Mouse (Mus musculus) limb, embryonic 14.5 days (tissue): Measurements from ENCODE around the gene Fam174a. TPM values are rescaled to one million over a fixed set of nuclear protein-coding genes. Genes with fewer than 3 reads are reported as not detected.

ENCODE experiments used
- ATAC-seq: fragments of 200-750 bp; cut with Nextera tagmentation; 2 replicates; pipeline ENCODE4 v1.8.0; 2017; ENCODE audit warnings: low read depth, moderate number of reproducible peaks, moderate TSS enrichment; ENCODE audit not compliant: low FRiP score
- DNase-seq: peaks from one replicate; pipeline ENCODE4 v3.0.0-alpha.2; 2015; ENCODE audit warnings: low spot score
- H3K27ac ChIP-seq: fragments of 300-500 bp; sonication (generic); replicated peaks from 2 replicates; pipeline ENCODE4 v1.5.1; 2014; ENCODE audit warnings: low read depth, mild to moderate bottlenecking, low read length, moderate library complexity, mixed read lengths
- H3K27me3 ChIP-seq: fragments of 300-500 bp; sonication (generic); 2 replicates; pipeline ENCODE4 v1.6.1; 2014; ENCODE audit warnings: low read length, mixed read lengths; ENCODE audit not compliant: control insufficient read depth, insufficient read depth
- H3K36me3 ChIP-seq: fragments of 300-500 bp; sonication (generic); 2 replicates; pipeline ENCODE4 v1.6.1; 2014; ENCODE audit warnings: mild to moderate bottlenecking, low read length, moderate library complexity, mixed read lengths; ENCODE audit not compliant: control insufficient read depth, insufficient read depth
- H3K4me1 ChIP-seq: fragments of 300-500 bp; sonication (generic); 2 replicates; pipeline ENCODE4 v1.6.1; 2014; ENCODE audit warnings: antibody characterized with exemption, low read length, mixed read lengths; ENCODE audit not compliant: control insufficient read depth, insufficient read depth
- H3K4me2 ChIP-seq: fragments of 300-500 bp; sonication (generic); replicated peaks from 2 replicates; pipeline ENCODE4 v1.6.1; 2014; ENCODE audit warnings: low read depth, mild to moderate bottlenecking, low read length, moderate library complexity; ENCODE audit not compliant: severe bottlenecking
- H3K4me3 ChIP-seq: fragments of 300-500 bp; sonication (generic); replicated peaks from 2 replicates; pipeline ENCODE4 v1.5.1; 2014; ENCODE audit warnings: low read length
- H3K9ac ChIP-seq: fragments of 300-500 bp; sonication (generic); 2 replicates; pipeline ENCODE4 v1.6.1; 2014; ENCODE audit warnings: mild to moderate bottlenecking, low read depth, low read length, moderate library complexity; ENCODE audit not compliant: severe bottlenecking
- H3K9me3 ChIP-seq: fragments of 300-500 bp; sonication (generic); 2 replicates; pipeline ENCODE4 v1.6.1; 2016; ENCODE audit warnings: low read length; ENCODE audit not compliant: control insufficient read depth
- POLR2A ChIP-seq: fragments of 200-500 bp; IDR thresholded peaks from 2 replicates; pipeline ENCODE4 v1.8.0; 2012; ENCODE audit warnings: inconsistent platforms, mild to moderate bottlenecking, moderate library complexity, borderline replicate concordance; ENCODE audit not compliant: insufficient read depth, insufficient read length; ENCODE audit errors: extremely low read depth
- WGBS: fragments of 180-500 bp; shearing (Covaris S2); extraction: QIAGEN DNeasy Blood & Tissue Kit; methylation state at CpG from one replicate; pipeline ENCODE4 v1.1.7; 2014; 5-methylcytosine and 5-hydroxymethylcytosine counted together
- polyA plus RNA-seq, 2 experiments: library from polyadenylated mRNA; depleted of rRNA in 1 of 2; stranded (reverse) in 1 of 2; unstranded in 1 of 2; fragments of >200 nt; fragmentation: Nextera tagmentation in 1 of 2; extraction: Ambion mirVana in 1 of 2; gene quantifications; 2 replicates each; pipeline versions ENCODE4 v1.2.1 to v1.2.3; 2012 to 2014

The Fam174a gene
- polyA plus RNA-seq, 2 experiments, result 14.8 to 25.7 TPM

DNA sequence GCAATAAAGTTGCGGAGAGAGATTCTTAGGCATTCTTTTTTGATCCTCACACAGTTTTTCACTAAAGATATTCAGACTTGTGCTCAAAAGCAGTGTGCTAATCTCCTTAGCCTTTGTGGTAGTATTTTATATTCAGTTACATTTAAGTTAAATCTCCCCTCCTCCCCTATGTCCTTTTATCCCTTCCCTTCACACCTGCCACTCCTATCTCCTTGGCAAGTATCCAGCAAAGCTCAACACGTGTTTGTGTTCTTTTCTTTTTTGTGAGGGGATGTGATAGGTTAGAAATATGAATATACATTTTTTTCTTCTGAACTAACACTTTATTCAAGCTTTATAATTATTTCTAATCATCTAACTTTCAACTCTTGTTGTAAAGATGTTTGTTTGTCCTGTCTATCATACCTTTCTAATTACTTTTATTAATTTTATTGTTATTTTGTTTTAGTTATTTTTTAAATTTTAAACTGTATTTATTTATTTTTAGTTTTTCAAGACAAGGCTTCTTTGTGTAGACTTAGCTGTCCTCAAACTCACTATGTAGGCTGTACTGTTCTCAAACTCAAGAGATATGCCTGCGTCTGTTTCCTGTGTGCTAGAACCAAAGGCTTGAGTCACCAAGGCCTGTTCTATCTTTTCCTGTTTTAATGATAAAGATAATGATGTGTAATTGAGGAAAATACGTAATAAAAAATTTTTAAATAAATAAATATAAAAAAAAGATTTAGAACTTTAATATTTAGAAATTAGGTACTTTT, 53.4 kb downstream of the Fam174a start:
- Histone ChIP-seq H3K27ac (no peak overlapping the region), H3K9ac (no peak overlapping the region), H3K4me2 (no peak overlapping the region), H3K4me1 (no peaks in the 10 kb centered on the region), H3K36me3 (no peaks in the 10 kb centered on the region), H3K27me3 (no peaks in the 10 kb centered on the region), H3K4me3 (no peak overlapping the region), H3K9me3 (no peaks in the 10 kb centered on the region)
- DNase-seq (no peak), ATAC-seq (no peak)
- WGBS, result 69% methylated on average over 4 of the region's 4 CpGs
- no peak for TF ChIP-seq POLR2A

DNA sequence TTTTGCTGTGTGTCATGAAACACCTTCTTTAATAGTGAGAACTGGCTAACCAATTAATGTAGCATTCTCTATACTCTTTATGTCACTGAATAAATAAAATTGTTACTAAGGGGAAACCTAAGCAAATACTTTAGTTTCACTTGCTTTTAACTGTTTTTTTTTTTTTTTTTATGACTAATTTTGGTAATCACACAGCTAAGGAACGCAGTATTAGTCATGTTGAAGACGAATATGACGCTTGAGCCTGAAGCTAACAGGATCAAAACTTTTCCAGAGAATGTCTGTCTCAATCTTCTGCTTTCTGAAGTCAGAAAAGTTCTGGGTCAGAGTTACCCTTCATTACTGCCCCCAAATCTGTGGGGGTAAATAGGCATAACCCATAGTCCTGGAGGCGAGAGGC, 54.3 kb downstream of the Fam174a start:
- H3K27me3 ChIP-seq, result no peaks in the 10 kb centered on the region
- H3K36me3 ChIP-seq, result no peaks in the 10 kb centered on the region
- H3K9ac ChIP-seq, result no peak overlapping the region
- ATAC-seq (no peak), DNase-seq (no peak)
- no peaks in the 10 kb centered on the region for H3K4me1 ChIP-seq
- no peak overlapping the region for H3K27ac ChIP-seq
- H3K9me3 ChIP-seq, result no peaks in the 10 kb centered on the region
- no peak overlapping the region for H3K4me3 ChIP-seq
- no peak overlapping the region for H3K4me2 ChIP-seq
- WGBS, result 87% methylated on average over 4 of the region's 4 CpGs
- TF ChIP-seq POLR2A, result no peak

DNA sequence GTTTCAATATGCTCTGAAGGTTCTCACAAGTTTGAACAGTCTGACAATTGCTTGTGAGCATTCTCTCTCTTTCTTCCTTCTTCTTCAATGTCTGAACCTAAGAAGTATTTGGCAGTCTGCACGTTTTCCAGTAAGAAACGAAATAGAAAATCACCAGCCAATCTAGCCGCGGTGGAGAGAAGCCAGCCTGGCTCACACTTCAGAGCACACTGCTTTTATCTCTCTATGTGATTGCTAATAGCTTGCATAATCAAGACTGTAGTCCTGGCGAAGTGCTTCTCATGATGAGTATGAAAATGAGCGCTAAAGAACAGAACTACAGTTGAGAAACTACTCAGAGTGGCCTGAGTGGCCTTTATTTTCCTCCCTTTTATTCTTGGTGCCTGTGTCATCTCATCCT, 62.0 kb downstream of the Fam174a start:
- no peak for TF ChIP-seq POLR2A
- no peak overlapping the region for H3K4me3 ChIP-seq
- ATAC-seq (no peak), DNase-seq (no peak)
- H3K4me2 ChIP-seq, result no peak overlapping the region
- no peaks in the 10 kb centered on the region for H3K36me3 ChIP-seq
- no peaks in the 10 kb centered on the region for H3K4me1 ChIP-seq
- no peak overlapping the region for H3K27ac ChIP-seq
- no peaks in the 10 kb centered on the region for H3K27me3 ChIP-seq
- no peak overlapping the region for H3K9ac ChIP-seq
- no peaks in the 10 kb centered on the region for H3K9me3 ChIP-seq
- 73% methylated on average over 6 of the region's 6 CpGs for WGBS

DNA sequence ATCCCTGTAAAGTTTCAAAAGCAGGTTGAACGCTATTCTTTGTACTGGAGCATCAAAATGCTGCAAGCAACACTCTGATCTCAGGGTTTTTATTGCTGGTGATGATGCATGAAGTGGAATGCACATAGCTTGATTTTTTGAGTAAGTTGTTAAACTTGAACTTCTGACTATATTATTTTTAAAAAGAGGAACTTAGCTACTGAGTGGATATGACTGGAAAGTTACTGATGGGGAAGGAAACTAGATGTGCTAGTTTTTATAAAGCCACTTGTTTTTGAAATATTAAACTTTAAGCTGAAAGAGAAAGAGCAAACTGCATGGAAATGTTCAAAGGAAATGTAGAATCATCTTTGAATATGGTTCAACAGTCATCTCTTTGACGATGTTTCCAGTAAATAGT, 67.6 kb downstream of the Fam174a start:
- no peak overlapping the region for H3K27ac ChIP-seq
- ATAC-seq (no peak), DNase-seq (no peak)
- no peak for TF ChIP-seq POLR2A
- H3K4me3 ChIP-seq, result no peak overlapping the region
- H3K27me3 ChIP-seq, result no peaks in the 10 kb centered on the region
- WGBS, result 68% methylated on average over 2 of the region's 2 CpGs
- H3K4me2 ChIP-seq, result no peak overlapping the region
- H3K9me3 ChIP-seq, result no peaks in the 10 kb centered on the region
- no peaks in the 10 kb centered on the region for H3K36me3 ChIP-seq
- no peaks in the 10 kb centered on the region for H3K4me1 ChIP-seq
- H3K9ac ChIP-seq, result no peak overlapping the region
